Mouse (Mus musculus): ENCODE measurements at regions not wholly inside any gene's neighbourhood (a gene's known extent, or its start where the extent isn't known, plus 50 kb on each side); places are given as distances from the start of the nearest gene placed in this dataset.
A peak's percentile ranks its signal among the peaks of the same experiment; 100 is the strongest.

DNA sequence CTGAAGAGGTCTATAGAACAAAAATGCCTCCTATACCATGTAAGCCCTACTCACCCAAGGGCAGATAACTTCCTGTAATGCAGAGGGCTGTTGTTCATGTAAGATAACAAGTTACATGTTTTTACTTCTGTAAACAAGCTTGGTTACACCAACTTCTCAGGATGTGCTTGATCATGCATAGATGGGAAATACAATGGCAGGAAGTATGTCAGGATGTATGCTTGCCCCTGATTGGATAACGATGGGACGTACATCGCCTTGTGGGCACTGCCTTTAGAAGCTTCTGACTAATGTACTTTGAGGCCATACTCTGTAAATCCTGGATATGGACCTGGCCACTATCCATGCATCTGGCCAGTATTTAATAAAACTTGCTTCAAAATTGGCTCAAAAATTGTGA lies 69.2 kb upstream of the Pde3b start:
- 71% methylated on average over 3 of the region's 3 CpGs for WGBS (ENCODE audit: insufficient replicate concordance)

DNA sequence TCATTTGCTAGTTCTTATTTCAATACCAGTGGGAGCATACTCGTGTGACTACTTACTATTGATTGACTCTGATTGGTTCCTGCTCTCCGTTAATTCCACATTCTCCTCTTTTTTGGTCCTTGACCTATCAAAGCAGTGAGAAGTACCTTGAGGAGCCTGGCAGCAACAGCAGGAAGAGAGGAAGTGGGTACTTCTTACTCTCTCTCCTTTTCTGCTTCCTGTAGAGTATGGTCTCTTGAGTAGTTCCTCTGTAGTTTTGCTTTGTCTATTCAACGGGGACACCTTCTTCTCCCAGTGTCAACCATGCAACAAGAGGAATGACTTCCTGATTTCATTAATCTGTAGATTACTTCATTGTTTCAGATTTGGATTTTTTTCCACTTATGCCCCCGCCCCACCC lies 68.1 kb upstream of the Pde3b start:
- Histone ChIP-seq H3K27me3 (ENCODE audit: insufficient read depth, low read length) (no peaks in the 10 kb centered on the region), H3K9ac (replicated peaks) (no peak overlapping the region), H3K27ac (ENCODE audit: low read depth) (no peak overlapping the region), H3K9me3 (ENCODE audit: low read length) (no peaks in the 10 kb centered on the region), H3K4me1 (ENCODE audit: insufficient read depth) (no peaks in the 10 kb centered on the region; the same call in 1 of the 2 replicates), H3K4me3 (ENCODE audit: low read depth, low read length) (no peak overlapping the region), H3K4me2 (ENCODE audit: low read depth, low read length) (no peak overlapping the region), H3K36me3 (replicated peaks; ENCODE audit: insufficient read depth, low read length) (no peaks in the 10 kb centered on the region)
- 45% methylated on average over 4 of the region's 4 CpGs for WGBS (ENCODE audit: insufficient replicate concordance)
- ATAC-seq (no peak), DNase-seq (no peak)
- TF ChIP-seq EP300 (IDR thresholded peaks at IDR 0.05; ENCODE audit: low read depth) = no peak
- no peak for TF ChIP-seq CTCF (IDR thresholded peaks at IDR 0.05; ENCODE audit: low read depth)

More for the DNA sequence above, 69.2 kb upstream of the Pde3b start:
- Histone ChIP-seq H3K4me1 (ENCODE audit: insufficient read depth) (no peaks in the 10 kb centered on the region; the same call in 1 of the 2 replicates), H3K27me3 (ENCODE audit: insufficient read depth, low read length) (no peaks in the 10 kb centered on the region), H3K9me3 (ENCODE audit: low read length) (no peaks in the 10 kb centered on the region), H3K9ac (replicated peaks) (no peak overlapping the region), H3K4me3 (ENCODE audit: low read depth, low read length) (no peak overlapping the region), H3K36me3 (replicated peaks; ENCODE audit: insufficient read depth, low read length) (no peaks in the 10 kb centered on the region), H3K27ac (ENCODE audit: low read depth) (no peak overlapping the region), H3K4me2 (ENCODE audit: low read depth, low read length) (no peak overlapping the region)
- TF ChIP-seq EP300 (IDR thresholded peaks at IDR 0.05; ENCODE audit: low read depth) (no peak), CTCF (IDR thresholded peaks at IDR 0.05; ENCODE audit: low read depth) (no peak)
- peak; percentile 41; the same call in 1 of the 2 replicates for ATAC-seq
- DNase-seq = no peak

- no peak overlapping the region for H3K4me3 ChIP-seq (ENCODE audit: low read depth, low read length)
- DNase-seq (no peak), ATAC-seq (no peak)
- H3K9me3 ChIP-seq (ENCODE audit: low read length) = no peaks in the 10 kb centered on the region
- no peak overlapping the region for H3K27ac ChIP-seq (ENCODE audit: low read depth)
- no peaks in the 10 kb centered on the region for H3K27me3 ChIP-seq (ENCODE audit: insufficient read depth, low read length)
- H3K9ac ChIP-seq (replicated peaks) = no peak overlapping the region
- TF ChIP-seq CTCF (IDR thresholded peaks at IDR 0.05; ENCODE audit: low read depth) (no peak), EP300 (IDR thresholded peaks at IDR 0.05; ENCODE audit: low read depth) (no peak)
- no peaks in the 10 kb centered on the region for H3K36me3 ChIP-seq (replicated peaks; ENCODE audit: insufficient read depth, low read length)
- no peak overlapping the region for H3K4me2 ChIP-seq (ENCODE audit: low read depth, low read length)
- 43% methylated on average over 7 of the region's 7 CpGs for WGBS (ENCODE audit: insufficient replicate concordance)
- no peaks in the 10 kb centered on the region; the same call in 1 of the 2 replicates for H3K4me1 ChIP-seq (ENCODE audit: insufficient read depth)
Observed at GRCm38 (mm10) chr7:114350968-114351367, 64.1 kb upstream of the Pde3b start.

DNA sequence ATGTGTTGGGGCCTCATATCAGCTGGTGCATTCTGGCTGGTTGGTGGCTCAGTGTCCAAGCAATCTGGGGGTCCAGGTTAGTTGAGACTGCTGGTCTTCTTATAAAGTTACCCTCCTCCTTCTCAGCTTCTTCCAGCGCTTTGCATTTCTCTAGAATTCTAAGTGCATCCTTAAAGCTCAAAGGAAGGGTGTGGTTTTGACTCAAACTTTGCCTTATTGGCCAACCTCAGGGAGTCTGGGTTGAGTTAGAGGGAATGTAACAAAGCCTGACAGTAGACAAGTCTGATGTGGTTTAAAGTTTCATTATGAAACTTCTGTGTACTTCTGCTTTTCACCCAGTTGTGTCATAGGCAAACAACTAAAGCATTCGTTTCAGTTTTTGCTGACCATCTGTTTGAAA lies 58.7 kb upstream of the Pde3b start:
- WGBS (ENCODE audit: insufficient replicate concordance) = 24% methylated on average over 2 of the region's 2 CpGs
- no peaks in the 10 kb centered on the region for H3K9me3 ChIP-seq (ENCODE audit: low read length)
- H3K4me3 ChIP-seq (ENCODE audit: low read depth, low read length) = no peak overlapping the region
- H3K9ac ChIP-seq (replicated peaks) = no peak overlapping the region
- H3K27me3 ChIP-seq (ENCODE audit: insufficient read depth, low read length) = no peaks in the 10 kb centered on the region
- DNase-seq (peak; percentile 19), ATAC-seq (peak; percentile 87)
- H3K36me3 ChIP-seq (replicated peaks; ENCODE audit: insufficient read depth, low read length) = no peaks in the 10 kb centered on the region
- 0 out of 2 replicates have a peak, but pooled peaks cover 2% of the 10 kb centered on the region for H3K4me1 ChIP-seq (ENCODE audit: insufficient read depth)
- no peak for TF ChIP-seq CTCF (IDR thresholded peaks at IDR 0.05; ENCODE audit: low read depth)
- peak; percentile 31; the same call in 1 of the 2 replicates for TF ChIP-seq EP300 (IDR thresholded peaks at IDR 0.05; ENCODE audit: low read depth)
- H3K27ac ChIP-seq (ENCODE audit: low read depth) = peak overlapping the region; percentile 68
- H3K4me2 ChIP-seq (ENCODE audit: low read depth, low read length) = no peak overlapping the region

DNA sequence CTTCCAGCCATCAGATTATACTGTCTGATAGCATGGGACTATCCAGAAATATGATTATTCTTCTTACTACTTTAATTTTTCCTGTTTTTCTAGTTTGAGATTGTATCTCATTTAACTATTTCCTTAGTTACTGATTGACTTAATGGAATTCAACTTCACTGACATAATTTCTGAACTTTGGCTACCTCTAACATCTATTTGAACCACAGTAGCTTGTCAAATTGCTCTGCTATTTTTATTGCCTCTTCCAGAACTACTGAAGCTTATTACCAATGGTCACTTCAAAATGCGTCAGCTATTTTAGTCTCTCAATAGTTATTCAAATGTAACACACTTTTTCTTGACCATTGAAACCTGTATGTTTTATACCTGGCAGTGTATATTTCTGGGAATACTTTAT lies 52.9 kb upstream of the Pde3b start:
- DNase-seq = no peak
- ATAC-seq = no peak
- TF ChIP-seq CTCF (IDR thresholded peaks at IDR 0.05; ENCODE audit: low read depth) (no peak), EP300 (IDR thresholded peaks at IDR 0.05; ENCODE audit: low read depth) (no peak)

DNA sequence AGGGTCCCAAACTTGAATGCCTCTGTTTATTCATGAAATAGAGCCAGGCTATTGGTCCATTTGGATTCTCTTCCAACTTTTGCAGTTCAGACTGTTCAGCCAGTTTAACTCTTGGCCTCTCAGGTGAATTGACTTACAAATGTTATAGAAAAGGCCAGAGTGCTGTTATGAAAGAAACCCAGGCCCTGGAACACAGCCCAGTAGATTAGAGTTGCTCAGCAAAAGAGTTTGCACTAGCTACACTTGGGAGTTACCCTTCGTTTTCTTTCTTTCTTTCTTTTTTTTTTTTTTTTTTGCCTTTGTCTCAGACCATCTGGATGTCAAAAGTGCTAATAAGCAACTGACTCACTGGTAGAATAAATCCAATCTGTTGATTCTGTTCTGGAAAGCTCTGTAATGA lies 51.0 kb upstream of the Pde3b start:
- Histone ChIP-seq H3K4me3 (ENCODE audit: low read depth, low read length) (no peak overlapping the region), H3K27ac (ENCODE audit: low read depth) (peak overlapping the region; percentile 64; the same call in 1 of the 2 replicates), H3K9me3 (ENCODE audit: low read length) (no peaks in the 10 kb centered on the region), H3K27me3 (ENCODE audit: insufficient read depth, low read length) (no peaks in the 10 kb centered on the region), H3K9ac (replicated peaks) (no peak overlapping the region), H3K4me1 (ENCODE audit: insufficient read depth) (no peaks in the 10 kb centered on the region), H3K36me3 (replicated peaks; ENCODE audit: insufficient read depth, low read length) (no peaks in the 10 kb centered on the region), H3K4me2 (ENCODE audit: low read depth, low read length) (no peak overlapping the region)
- peak; percentile 82 for ATAC-seq
- DNase-seq = peak; percentile 26
- 13% methylated on average over 1 of the region's 1 CpGs for WGBS (ENCODE audit: insufficient replicate concordance)
- TF ChIP-seq CTCF (IDR thresholded peaks at IDR 0.05; ENCODE audit: low read depth) (no peak), EP300 (IDR thresholded peaks at IDR 0.05; ENCODE audit: low read depth) (0 out of 2 replicates have a peak, but pooled peaks have one; percentile 14)

More for the DNA sequence above, 52.9 kb upstream of the Pde3b start:
- Histone ChIP-seq H3K27me3 (ENCODE audit: insufficient read depth, low read length) (no peaks in the 10 kb centered on the region), H3K4me2 (ENCODE audit: low read depth, low read length) (no peak overlapping the region), H3K9ac (replicated peaks) (no peak overlapping the region), H3K36me3 (replicated peaks; ENCODE audit: insufficient read depth, low read length) (no peaks in the 10 kb centered on the region), H3K4me3 (ENCODE audit: low read depth, low read length) (no peak overlapping the region), H3K9me3 (ENCODE audit: low read length) (no peaks in the 10 kb centered on the region), H3K27ac (ENCODE audit: low read depth) (no peak overlapping the region), H3K4me1 (ENCODE audit: insufficient read depth) (no peaks in the 10 kb centered on the region)
- 86% methylated on average over 1 of the region's 1 CpGs for WGBS (ENCODE audit: insufficient replicate concordance)
